Mouse (Mus musculus) E14TG2a.4 (cell line): ENCODE measurements around the gene Klrb1f.
"Not testable (repeated sequence)": the region's sequence is repeated elsewhere in the genome, so short reads cannot be mapped to it uniquely, and the experiment has no call there.

Source experiments
- H3K27me3 ChIP-seq: 2 replicates; pipeline ENCODE4 v1.6.1; 2014; ENCODE audit warnings: low read length, control low read depth; ENCODE audit not compliant: insufficient read depth
- H3K36me3 ChIP-seq: 2 replicates; pipeline ENCODE4 v1.6.1; 2014; ENCODE audit warnings: low read length, control low read depth; ENCODE audit not compliant: insufficient read depth
- H3K4me1 ChIP-seq: replicated peaks from 2 replicates; pipeline ENCODE4 v1.6.1; 2014; ENCODE audit warnings: low read depth, low read length, control low read depth
- H3K4me3 ChIP-seq: replicated peaks from 2 replicates; pipeline ENCODE4 v1.5.1; 2014; ENCODE audit warnings: mild to moderate bottlenecking, low read length
- H3K9me3 ChIP-seq: 2 replicates; pipeline ENCODE4 v1.6.1; 2014; ENCODE audit warnings: low read length, control low read depth
- CTCF ChIP-seq: conservative IDR thresholded peaks from 2 replicates; pipeline ENCODE4 v1.5.1; 2014; ENCODE audit warnings: low read length
- NANOG ChIP-seq: IDR thresholded peaks from 2 replicates; pipeline ENCODE4 v1.6.1; 2014; ENCODE audit warnings: borderline replicate concordance, low read length, mixed read lengths
- POU5F1 ChIP-seq: IDR thresholded peaks from 2 replicates; pipeline ENCODE4 v1.6.1; 2014; ENCODE audit warnings: low read length, borderline replicate concordance

Gene Klrb1f

GRCm38 (mm10) chr6:129097929-129098328 lies 52.2 kb downstream of the Klrb1f start:
- TF ChIP-seq CTCF = no peak
- TF ChIP-seq NANOG = no peak
- TF ChIP-seq POU5F1 = no peak
- H3K4me3 ChIP-seq = no peak overlapping the region
- no peaks in the 10 kb centered on the region for H3K4me1 ChIP-seq
- no peaks in the 10 kb centered on the region for H3K36me3 ChIP-seq
- H3K9me3 ChIP-seq = no peaks in the 10 kb centered on the region
- H3K27me3 ChIP-seq = no peaks in the 10 kb centered on the region

GRCm38 (mm10) chr6:129100794-129101193 lies 55.1 kb downstream of the Klrb1f start, which contains the start of gene Clec2e:
TSS of gene Clec2e (minus strand) at chr6:129100913.
- not testable (repeated sequence) for H3K36me3 ChIP-seq, H3K4me1 ChIP-seq, H3K9me3 ChIP-seq, H3K27me3 ChIP-seq, H3K4me3 ChIP-seq

- TF ChIP-seq CTCF = no peak
- TF ChIP-seq NANOG = no peak
- TF ChIP-seq POU5F1 = no peak
- Histone ChIP-seq H3K4me1 (no peaks in the 10 kb centered on the region), H3K4me3 (no peak overlapping the region), H3K9me3 (peaks cover 12% of the 10 kb centered on the region), H3K36me3 (no peaks in the 10 kb centered on the region), H3K27me3 (no peaks in the 10 kb centered on the region)
Observed at GRCm38 (mm10) chr6:129101604-129102003, 55.9 kb downstream of the Klrb1f start.

GRCm38 (mm10) chr6:129102858-129103555 lies 57.3 kb downstream of the Klrb1f start:
- no peaks in the 10 kb centered on the region for H3K4me1 ChIP-seq
- no peaks in the 10 kb centered on the region for H3K27me3 ChIP-seq
- TF ChIP-seq NANOG (no peak), CTCF (no peak), POU5F1 (no peak)
- H3K4me3 ChIP-seq = no peak overlapping the region
- no peaks in the 10 kb centered on the region for H3K36me3 ChIP-seq
- H3K9me3 ChIP-seq = peaks cover 12% of the 10 kb centered on the region
